Mouse (Mus musculus) monocyte, adult 5-6 weeks (primary cell): Measurements from ENCODE around the gene Vkorc1l1. TPM values are rescaled to one million over a fixed set of nuclear protein-coding genes. Genes with fewer than 3 reads are reported as not detected.
A peak's percentile ranks its signal among the peaks of the same experiment; 100 is the strongest.

ENCODE experiments used
- ATAC-seq: fragments of 153-309, 156-312 bp; replicated peaks from 2 replicates; pipeline ENCODE4 v1.8.0; 2017; ENCODE audit warnings: mild to moderate bottlenecking; ENCODE audit not compliant: low TSS enrichment, insufficient number of reproducible peaks, severe bottlenecking, poor library complexity, low FRiP score
- total RNA-seq: library from RNA; stranded (forward); fragments of 200-1000, 200-491, 200-594 nt; gene quantifications from 3 replicates; pipeline ENCODE4 v1.2.3, GENCODE M21; 2017

The Vkorc1l1 gene
- total RNA-seq, 1 experiment from 2014 or later, result 9.6 TPM

DNA sequence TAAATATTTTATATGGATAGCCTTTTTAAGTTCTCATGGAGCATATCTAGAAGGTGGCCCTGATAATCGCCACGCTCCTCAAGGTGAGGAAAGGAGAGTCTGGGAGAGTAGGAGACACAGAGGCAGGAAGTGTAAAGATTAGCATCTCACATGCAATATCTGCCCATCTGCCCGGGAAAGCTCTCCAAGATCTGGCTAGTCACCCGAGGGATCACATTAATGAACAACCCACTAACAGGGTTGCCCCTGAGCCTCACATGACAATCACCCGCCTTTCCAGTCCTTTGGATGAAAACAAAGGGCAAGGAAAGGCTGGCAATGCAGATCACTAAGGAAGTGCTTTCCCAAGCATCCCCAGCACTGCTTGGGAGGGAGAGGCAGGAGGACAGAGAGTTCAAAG, 85.4 kb downstream of the Vkorc1l1 start:
- no peak for ATAC-seq

DNA sequence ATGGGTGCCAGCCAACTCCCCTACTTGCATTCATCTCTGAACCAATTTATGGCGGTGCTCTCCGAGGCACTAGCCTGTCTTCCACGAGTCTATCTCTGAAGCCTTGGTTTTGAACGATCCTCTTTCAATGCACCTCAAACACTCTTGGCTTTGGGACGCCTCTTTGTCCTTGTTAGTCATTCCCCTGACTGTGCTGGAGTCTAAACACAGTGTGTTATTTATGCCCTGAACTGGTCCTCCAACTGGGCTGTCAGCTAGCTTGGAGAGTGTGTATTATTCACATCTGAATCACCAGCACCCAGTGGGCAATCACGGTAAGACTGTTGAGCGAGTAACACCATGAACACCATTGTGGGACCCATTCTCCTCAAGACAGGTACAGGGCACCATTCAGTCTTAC, 85.9 kb downstream of the Vkorc1l1 start:
- ATAC-seq, result no peak

- peak; percentile 87 for ATAC-seq
Measured at GRCm38 (mm10) chr5:130029142-130029897, 87.5 kb downstream of the Vkorc1l1 start, which contains the start of the genes Asl and Crcp. Gene Asl (minus strand): TSS chr5:130029247. Gene Crcp (plus strand): TSS chr5:130029290.

DNA sequence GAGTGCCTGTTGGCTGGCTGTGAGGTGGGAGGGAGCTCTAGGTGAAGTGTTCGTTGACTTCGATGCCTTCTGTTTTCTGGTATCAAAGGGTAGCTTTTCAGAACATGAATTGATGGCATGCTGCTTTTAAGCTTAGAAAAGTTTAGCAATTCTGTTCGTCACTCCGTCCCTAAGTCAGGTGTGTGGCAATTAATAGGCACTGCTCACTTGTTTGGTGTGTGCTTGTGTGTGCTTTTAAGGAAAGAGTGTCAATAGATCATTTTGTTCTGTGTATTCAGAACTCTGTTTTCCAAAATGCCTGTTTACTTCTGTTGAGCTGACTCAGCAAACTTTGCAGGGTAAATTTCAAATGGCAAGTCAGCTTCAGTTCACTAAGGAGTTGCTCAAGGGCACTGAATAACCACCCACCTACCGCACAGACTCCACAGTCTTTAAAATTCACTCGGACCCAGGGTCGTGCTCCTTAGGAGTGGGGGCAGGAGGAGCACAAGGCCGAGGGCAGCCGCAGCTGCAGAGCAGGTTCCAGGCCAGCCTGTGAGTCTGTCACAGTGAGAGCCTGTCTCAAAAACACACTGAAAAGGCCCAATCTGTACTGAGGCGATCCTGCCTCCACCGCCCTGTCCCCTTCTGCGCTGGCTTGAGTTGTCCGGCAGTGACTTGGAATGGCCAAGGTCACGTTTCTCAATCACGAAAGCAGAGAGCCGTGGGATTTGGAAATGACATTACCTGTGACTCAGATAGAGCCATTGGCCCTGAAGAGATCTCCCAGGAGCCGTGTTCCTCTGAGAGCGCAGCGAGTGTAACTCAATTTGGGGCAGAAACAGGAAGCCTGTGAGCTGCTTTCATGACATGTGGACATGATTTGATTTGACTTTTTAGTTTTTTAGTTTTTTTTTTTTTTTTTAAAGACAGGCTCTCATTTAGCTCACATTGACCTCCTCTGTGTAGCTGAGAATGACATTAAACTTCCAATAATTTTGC, 89.9 kb downstream of the Vkorc1l1 start:
- no peak for ATAC-seq

DNA sequence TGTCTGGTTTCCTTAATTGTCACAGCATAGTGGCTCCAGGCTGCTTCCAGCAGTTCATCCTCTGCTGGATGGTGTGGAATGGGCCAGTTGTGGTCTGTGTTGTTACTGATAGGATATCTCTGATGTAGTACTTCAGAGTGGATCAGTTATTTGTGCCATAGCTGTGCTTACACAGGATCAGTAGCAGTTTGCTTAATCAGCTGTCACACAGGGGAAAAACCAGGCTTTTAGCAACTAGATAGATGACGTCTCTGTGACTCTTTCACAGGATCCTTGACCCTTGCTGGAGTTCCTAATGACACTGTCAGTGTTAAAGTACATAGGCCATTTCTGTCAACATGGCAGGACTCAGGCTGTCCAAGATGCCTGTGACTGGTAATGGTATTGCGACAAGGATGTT, 92.1 kb downstream of the Vkorc1l1 start:
- ATAC-seq, result no peak

Other genes with a start within 250 kb of the Vkorc1l1 start
- gene Sept14, start 233.5 kb upstream of the Vkorc1l1 start, total RNA-seq, result not detected in 3 replicates
- 34.6 to 75.1 TPM (median 51.6 TPM) in 3 replicates for gene Mrps17, start 226.5 kb upstream of the Vkorc1l1 start, total RNA-seq
- 22.3 to 33.3 TPM (median 24.7 TPM) in 3 replicates for gene Nipsnap2, start 216.9 kb upstream of the Vkorc1l1 start, total RNA-seq
- 6.7 to 17.3 TPM (median 10.8 TPM) in 3 replicates for gene Psph, start 154.5 kb upstream of the Vkorc1l1 start, total RNA-seq
- gene Sumf2, start 95.0 kb upstream of the Vkorc1l1 start, total RNA-seq, result 3.8 to 13.7 TPM (median 6.4 TPM) in 3 replicates
- gene Chchd2, start 54.5 kb upstream of the Vkorc1l1 start, total RNA-seq, result 183 to 342 TPM (median 299 TPM) in 3 replicates
- gene Zbed5, start 46.2 kb upstream of the Vkorc1l1 start, total RNA-seq, result 0.68 to 2.2 TPM in 2 of 3 replicates, not detected in the other
- gene Phkg1, start 43.4 kb upstream of the Vkorc1l1 start, total RNA-seq, result 0.75 TPM in 1 of 3 replicates, not detected in the others
- gene Nupr1l, start 33.4 kb upstream of the Vkorc1l1 start, total RNA-seq, result 0.48 to 4.0 TPM (median 1.9 TPM) in 3 replicates
- 47.3 to 59.4 TPM (median 52.0 TPM) in 3 replicates for gene Gusb, start 61.1 kb downstream of the Vkorc1l1 start, total RNA-seq
- gene Asl, start 87.3 kb downstream of the Vkorc1l1 start, total RNA-seq, result 21.0 to 38.4 TPM (median 29.3 TPM) in 3 replicates
- gene Crcp, start 87.3 kb downstream of the Vkorc1l1 start, total RNA-seq, result 34.5 to 51.7 TPM (median 50.6 TPM) in 3 replicates
- 8.2 to 14.2 TPM (median 11.6 TPM) in 3 replicates for gene Tpst1, start 131.4 kb downstream of the Vkorc1l1 start, total RNA-seq
- 0.95 to 4.5 TPM (median 1.5 TPM) in 3 replicates for gene Kctd7, start 202.9 kb downstream of the Vkorc1l1 start, total RNA-seq
- 41.1 to 67.6 TPM (median 53.3 TPM) in 3 replicates for gene Rabgef1, start 229.8 kb downstream of the Vkorc1l1 start, total RNA-seq